Mouse (Mus musculus) limb, embryonic 12.5 days (tissue): Measurements from ENCODE around the gene AI837181. TPM values are rescaled to one million over a fixed set of nuclear protein-coding genes. Genes with fewer than 3 reads are reported as not detected.

Experiments
- ATAC-seq: fragments of 200-750 bp; cut with Nextera tagmentation; 2 replicates; pipeline ENCODE4 v1.8.0; 2017; ENCODE audit warnings: low read depth, moderate TSS enrichment; ENCODE audit not compliant: insufficient number of reproducible peaks, insufficient read depth, low FRiP score, low TSS enrichment
- H3K27ac ChIP-seq: fragments of 300-500 bp; sonication (generic); 2 replicates; pipeline ENCODE4 v1.5.1; 2016; ENCODE audit warnings: mild to moderate bottlenecking, moderate library complexity
- H3K27me3 ChIP-seq: fragments of 300-500 bp; sonication (generic); 2 replicates; pipeline ENCODE4 v1.6.1; 2016; ENCODE audit warnings: mild to moderate bottlenecking, moderate library complexity
- H3K36me3 ChIP-seq: fragments of 300-500 bp; sonication (generic); 2 replicates; pipeline ENCODE4 v1.6.1; 2016; ENCODE audit warnings: mild to moderate bottlenecking, moderate library complexity
- H3K4me1 ChIP-seq: fragments of 300-500 bp; sonication (generic); replicated peaks from 2 replicates; pipeline ENCODE4 v1.6.1; 2016
- H3K4me2 ChIP-seq: fragments of 300-500 bp; sonication (generic); 2 replicates; pipeline ENCODE4 v1.6.1; 2016; ENCODE audit warnings: mild to moderate bottlenecking, moderate library complexity
- H3K4me3 ChIP-seq: fragments of 300-500 bp; sonication (generic); replicated peaks from 2 replicates; pipeline ENCODE4 v1.5.1; 2016; ENCODE audit warnings: mild to moderate bottlenecking
- H3K9ac ChIP-seq: fragments of 300-500 bp; sonication (generic); replicated peaks from 2 replicates; pipeline ENCODE4 v1.6.1; 2016; ENCODE audit warnings: mild to moderate bottlenecking, moderate library complexity
- H3K9me3 ChIP-seq: fragments of 300-500 bp; sonication (generic); 2 replicates; pipeline ENCODE4 v1.6.1; 2016; ENCODE audit warnings: mild to moderate bottlenecking, moderate library complexity
- WGBS: fragments of 180-500 bp; shearing (Covaris S2); methylation state at CpG from one replicate; pipeline ENCODE4 v1.1.7; 2016; 5-methylcytosine and 5-hydroxymethylcytosine counted together
- polyA plus RNA-seq: library from polyadenylated mRNA; unstranded; fragments of >200 nt; fragmentation: Nextera tagmentation; extraction: Ambion mirVana; gene quantifications from 2 replicates; pipeline ENCODE4 v1.2.1, GENCODE M21; 2016

Gene AI837181
- polyA plus RNA-seq, 1 experiment from 2014 or later = 65.0 TPM

- Histone ChIP-seq H3K36me3 (no peaks in the 10 kb centered on the region), H3K4me1 (peaks cover 15% of the 10 kb centered on the region), H3K27me3 (peaks cover 80% of the 10 kb centered on the region), H3K27ac (no peak within 1 kb of the TSS), H3K4me3 (peak within 1 kb of the TSS; percentile 55), H3K9me3 (no peaks in the 10 kb centered on the region), H3K9ac (peak within 1 kb of the TSS; percentile 51), H3K4me2 (peak within 1 kb of the TSS; percentile 97)
- ATAC-seq = peak; percentile 28; the same call in 1 of the 2 replicates
- WGBS = under 1% methylated on average over 70 of the region's 70 CpGs
Observed at GRCm38 (mm10) chr19:5447515-5448353, 22.8 kb downstream of the AI837181 start, which contains the start of gene Fosl1. Fosl1 (plus strand) TSS chr19:5447547.

GRCm38 (mm10) chr19:5448354-5449150, 23.6 kb downstream of the AI837181 start:
- Histone ChIP-seq H3K4me3 (peak overlapping the region; percentile 55), H3K27me3 (peaks cover 80% of the 10 kb centered on the region), H3K4me2 (peak overlapping the region; percentile 97), H3K36me3 (no peaks in the 10 kb centered on the region), H3K27ac (no peak overlapping the region), H3K9ac (no peak overlapping the region; the same call in 1 of the 2 replicates), H3K4me1 (peaks cover 15% of the 10 kb centered on the region), H3K9me3 (no peaks in the 10 kb centered on the region)
- 6% methylated on average over 36 of the region's 36 CpGs for WGBS
- ATAC-seq = no peak

- Histone ChIP-seq H3K27ac (no peak overlapping the region), H3K36me3 (peaks cover 7% of the 10 kb centered on the region), H3K4me3 (no peak overlapping the region), H3K9ac (no peak overlapping the region), H3K9me3 (no peaks in the 10 kb centered on the region), H3K4me1 (peaks cover 15% of the 10 kb centered on the region), H3K27me3 (peaks cover 72% of the 10 kb centered on the region), H3K4me2 (no peak overlapping the region)
- WGBS = 87% methylated on average over 3 of the region's 3 CpGs
- no peak for ATAC-seq
Observed at GRCm38 (mm10) chr19:5449673-5450072, 24.7 kb downstream of the AI837181 start.

- Histone ChIP-seq H3K9me3 (no peaks in the 10 kb centered on the region), H3K36me3 (peaks cover 8% of the 10 kb centered on the region), H3K9ac (no peak overlapping the region), H3K27me3 (peaks cover 51% of the 10 kb centered on the region), H3K4me2 (no peak overlapping the region), H3K27ac (no peak overlapping the region), H3K4me3 (no peak overlapping the region), H3K4me1 (peaks cover 36% of the 10 kb centered on the region)
- ATAC-seq = no peak
- WGBS = 79% methylated on average over 6 of the region's 6 CpGs
Observed at GRCm38 (mm10) chr19:5451766-5452165, 26.8 kb downstream of the AI837181 start.

- peak overlapping the region; percentile 98 for H3K4me2 ChIP-seq
- 81% methylated on average over 12 of the region's 12 CpGs for WGBS
Observed at GRCm38 (mm10) chr19:5455037-5455436, 30.1 kb downstream of the AI837181 start.

GRCm38 (mm10) chr19:5455568-5455967, 30.6 kb downstream of the AI837181 start:
- Histone ChIP-seq H3K4me3 (peak overlapping the region; percentile 83), H3K4me1 (peaks cover 33% of the 10 kb centered on the region), H3K4me2 (peak overlapping the region; percentile 98), H3K27me3 (peaks cover 13% of the 10 kb centered on the region), H3K27ac (no peak overlapping the region), H3K9me3 (no peaks in the 10 kb centered on the region), H3K36me3 (peaks cover 8% of the 10 kb centered on the region), H3K9ac (peak overlapping the region; percentile 82; the same call in 1 of the 2 replicates)
- no peak for ATAC-seq
- WGBS = 67% methylated on average over 8 of the region's 8 CpGs

More at GRCm38 (mm10) chr19:5455037-5455436, 30.1 kb downstream of the AI837181 start:
- Histone ChIP-seq H3K27ac (no peak overlapping the region), H3K27me3 (peaks cover 18% of the 10 kb centered on the region), H3K4me3 (0 out of 2 replicates have a peak overlapping the region, but pooled peaks have one; percentile 7), H3K9ac (peak overlapping the region; percentile 18; the same call in 1 of the 2 replicates), H3K4me1 (peaks cover 31% of the 10 kb centered on the region), H3K36me3 (peaks cover 8% of the 10 kb centered on the region), H3K9me3 (no peaks in the 10 kb centered on the region)
- no peak for ATAC-seq

DNA sequence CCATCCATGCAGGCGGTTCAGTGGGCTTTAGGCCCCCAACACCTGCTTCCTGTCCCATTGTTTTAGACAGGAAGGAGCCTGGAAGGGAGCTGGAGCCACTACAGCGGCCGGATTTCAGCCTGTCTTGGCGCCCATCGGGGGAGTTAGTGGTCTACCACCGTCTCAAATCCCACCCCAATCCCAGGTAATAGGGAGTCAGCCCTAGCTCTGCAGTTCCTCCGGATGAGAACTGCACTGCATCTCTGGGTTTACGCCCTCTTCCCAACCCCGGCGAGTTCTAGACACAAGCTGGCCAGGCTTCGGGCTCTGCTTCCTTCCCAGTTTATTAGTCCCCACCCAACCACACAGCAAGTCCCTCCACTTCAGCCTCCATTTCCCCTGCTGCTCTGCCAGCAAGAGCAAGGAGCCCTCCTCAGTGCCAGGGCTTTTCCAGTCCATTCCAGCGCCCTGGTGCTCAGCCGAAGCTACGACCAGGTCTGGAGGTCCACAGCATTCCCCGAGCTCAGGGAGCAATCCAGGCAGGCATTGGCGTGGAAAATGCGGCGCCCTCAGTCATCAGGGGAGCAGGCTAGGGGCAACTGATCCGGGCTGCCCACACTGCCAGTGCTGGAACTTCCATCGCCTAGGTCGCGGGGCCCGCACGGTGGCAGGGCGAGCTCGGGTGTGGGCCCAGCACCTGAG, 31.4 kb downstream of the AI837181 start:
- WGBS = 3% methylated on average over 26 of the region's 26 CpGs
- no peak for ATAC-seq
- Histone ChIP-seq H3K27ac (peak overlapping the region; percentile 91), H3K9ac (peak overlapping the region; percentile 82), H3K4me3 (peak overlapping the region; percentile 83), H3K27me3 (peaks cover 5% of the 10 kb centered on the region), H3K4me1 (peaks cover 38% of the 10 kb centered on the region), H3K9me3 (no peaks in the 10 kb centered on the region), H3K4me2 (peak overlapping the region; percentile 98), H3K36me3 (peaks cover 8% of the 10 kb centered on the region)

DNA sequence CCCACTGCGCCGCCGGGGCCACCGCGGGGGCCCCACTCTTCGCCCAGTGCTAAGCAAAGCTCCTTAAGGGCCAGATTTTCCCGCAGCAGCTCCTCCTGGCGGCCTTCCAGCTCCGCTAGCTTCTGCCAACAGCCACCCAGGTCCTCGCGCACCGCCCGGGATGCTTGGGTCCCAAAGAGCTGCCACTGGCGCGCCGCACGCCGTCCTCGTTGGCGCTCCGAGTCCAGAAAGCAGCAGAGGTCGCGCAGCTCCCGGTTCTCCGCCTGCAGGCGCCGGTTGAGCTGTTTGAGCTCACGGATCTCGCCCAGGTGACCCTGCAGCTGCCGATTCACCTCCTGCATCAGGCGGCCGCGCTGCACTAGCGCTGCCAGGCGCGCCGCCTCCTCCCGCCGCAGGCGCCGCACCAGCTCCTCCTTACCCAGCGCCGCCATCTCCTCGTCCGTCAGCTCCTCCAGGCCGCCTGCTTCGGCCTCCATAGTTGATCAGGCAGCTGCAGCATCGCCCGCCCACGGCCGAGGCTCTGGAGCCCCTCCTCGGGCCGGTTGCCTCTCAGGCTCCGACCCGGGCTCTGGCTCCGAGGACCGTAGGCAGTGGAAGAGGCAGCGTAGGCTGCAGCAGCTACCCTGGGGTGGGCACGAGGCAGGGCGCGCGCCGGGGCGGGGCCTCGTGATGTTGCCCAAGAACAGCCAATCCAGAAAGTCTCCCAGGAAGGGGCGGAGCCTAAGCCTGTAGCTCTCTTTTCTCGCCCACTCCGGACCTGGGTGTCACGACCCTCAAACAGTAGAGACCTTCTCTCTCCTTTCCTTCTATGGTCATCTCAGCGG, 32.2 kb downstream of the AI837181 start:
- Histone ChIP-seq H3K4me3 (peak overlapping the region; percentile 83), H3K4me2 (peak overlapping the region; percentile 98), H3K9ac (peak overlapping the region; percentile 82), H3K27me3 (no peaks in the 10 kb centered on the region), H3K4me1 (peaks cover 40% of the 10 kb centered on the region), H3K9me3 (no peaks in the 10 kb centered on the region), H3K27ac (peak overlapping the region; percentile 91), H3K36me3 (peaks cover 9% of the 10 kb centered on the region)
- peak; percentile 78 for ATAC-seq
- under 1% methylated on average over 70 of the region's 70 CpGs for WGBS

- Histone ChIP-seq H3K4me1 (peaks cover 40% of the 10 kb centered on the region), H3K9me3 (no peaks in the 10 kb centered on the region), H3K36me3 (peaks cover 17% of the 10 kb centered on the region), H3K27ac (peak within 1 kb of the TSS; percentile 91), H3K9ac (peak within 1 kb of the TSS; percentile 82), H3K4me3 (peak within 1 kb of the TSS; percentile 83), H3K4me2 (peak within 1 kb of the TSS; percentile 98), H3K27me3 (no peaks in the 10 kb centered on the region)
- WGBS = 19% methylated on average over 14 of the region's 14 CpGs
- ATAC-seq = no peak
Observed at GRCm38 (mm10) chr19:5457746-5458442, 33.0 kb downstream of the AI837181 start, which contains the start of gene Ccdc85b. Ccdc85b (minus strand) TSS chr19:5457894.
